Mouse (Mus musculus): ENCODE data around the gene Ap1b1. TPM values are rescaled to one million over a fixed set of nuclear protein-coding genes. Genes with fewer than 3 reads are reported as not detected.

Ap1b1 gene
- total and polyA plus RNA-seq, 2 experiments from 2014 or later = 29.6 to 39.0 TPM

DNA sequence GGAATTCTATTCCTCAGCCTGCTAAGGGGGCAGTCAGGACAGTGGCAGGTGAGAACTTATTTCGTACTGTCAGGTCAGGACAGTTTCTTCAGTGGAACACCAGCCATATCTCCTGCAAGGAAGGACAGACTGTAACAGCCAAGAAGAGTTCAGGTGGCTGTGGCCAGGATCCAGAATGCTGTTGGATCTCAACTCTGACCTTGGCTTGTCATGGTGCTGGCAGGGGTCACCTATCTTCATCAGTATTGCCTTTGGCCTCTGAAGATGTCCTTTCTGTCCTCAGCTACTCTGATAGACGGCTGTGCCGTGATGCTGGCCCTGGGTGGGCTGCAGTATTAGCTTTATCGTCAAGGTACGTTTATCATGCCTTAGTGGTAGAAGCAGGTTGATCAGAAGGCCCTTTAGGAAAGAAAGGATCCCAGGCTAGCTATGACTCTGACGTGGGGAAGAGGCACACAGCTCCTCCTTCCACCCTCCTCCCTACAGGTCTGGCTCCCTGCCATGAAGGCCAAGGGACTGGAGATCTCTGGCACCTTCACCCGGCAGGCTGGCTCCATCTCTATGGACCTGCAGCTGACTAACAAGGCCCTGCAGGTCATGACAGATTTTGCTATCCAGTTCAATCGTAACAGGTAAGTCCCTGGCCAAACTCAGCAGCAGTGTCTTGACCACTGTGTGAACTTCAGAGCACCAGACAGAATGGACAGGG is 50.7 kb downstream of the Ap1b1 start:
- no peak for ATAC-seq (ENCODE audit: insufficient read depth, low read depth)
- Histone ChIP-seq H3K4me2 (ENCODE audit: low read depth, low read length) (no peak overlapping the region), H3K4me3 (ENCODE audit: low read depth, low read length) (no peak overlapping the region), H3K4me1 (ENCODE audit: control insufficient read depth, insufficient read depth) (peaks cover 13% of the 10 kb centered on the region), H3K9ac (replicated peaks; ENCODE audit: low read depth, low read length) (no peak overlapping the region), H3K27me3 (ENCODE audit: control insufficient read depth, insufficient read depth, low read length) (no peaks in the 10 kb centered on the region), H3K36me3 (replicated peaks; ENCODE audit: control insufficient read depth, insufficient read depth, low read length) (peaks cover 68% of the 10 kb centered on the region), H3K27ac (ENCODE audit: low read depth) (no peak overlapping the region), H3K9me3 (replicated peaks; ENCODE audit: control insufficient read depth, low read length) (no peaks in the 10 kb centered on the region)
- WGBS = 62% methylated on average over 8 of the region's 8 CpGs
- TF ChIP-seq CTCF (IDR thresholded peaks at IDR 0.05; ENCODE audit: low read depth) = no peak
- TF ChIP-seq EP300 (IDR thresholded peaks at IDR 0.05; ENCODE audit: low read depth) = no peak
- DNase-seq (ENCODE audit: low spot score) = no peak

DNA sequence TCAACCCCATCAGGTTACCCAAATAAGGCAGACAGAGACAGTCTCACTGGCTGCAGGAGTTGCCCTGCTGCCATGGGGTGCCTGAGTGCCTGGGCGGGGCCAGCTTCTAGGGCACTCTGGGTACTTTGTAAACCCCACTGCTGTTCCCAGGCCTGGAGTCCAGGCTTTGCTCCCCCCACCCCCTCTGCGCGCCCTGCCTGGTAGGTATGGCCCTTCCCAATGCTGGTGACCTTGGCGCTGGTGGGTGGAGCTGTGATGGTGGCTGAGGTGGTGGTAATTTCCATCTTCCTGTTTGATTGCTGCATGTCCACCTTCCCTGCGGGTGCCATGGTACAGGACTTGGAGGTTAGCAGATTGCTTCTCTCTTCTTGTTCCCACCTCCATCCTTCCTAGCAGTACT is 54.0 kb downstream of the Ap1b1 start:
- no peaks in the 10 kb centered on the region for H3K27me3 ChIP-seq (ENCODE audit: control insufficient read depth, insufficient read depth, low read length)
- ATAC-seq (ENCODE audit: insufficient read depth, low read depth) (no peak), DNase-seq (ENCODE audit: low spot score) (no peak)
- no peak overlapping the region for H3K9ac ChIP-seq (replicated peaks; ENCODE audit: low read depth, low read length)
- no peak overlapping the region for H3K4me3 ChIP-seq (ENCODE audit: low read depth, low read length)
- H3K4me1 ChIP-seq (ENCODE audit: control insufficient read depth, insufficient read depth) = no peaks in the 10 kb centered on the region
- H3K4me2 ChIP-seq (ENCODE audit: low read depth, low read length) = no peak overlapping the region
- peaks cover 50% of the 10 kb centered on the region for H3K36me3 ChIP-seq (replicated peaks; ENCODE audit: control insufficient read depth, insufficient read depth, low read length)
- H3K9me3 ChIP-seq (replicated peaks; ENCODE audit: control insufficient read depth, low read length) = no peaks in the 10 kb centered on the region
- TF ChIP-seq CTCF (IDR thresholded peaks at IDR 0.05; ENCODE audit: low read depth) (no peak), EP300 (IDR thresholded peaks at IDR 0.05; ENCODE audit: low read depth) (no peak)
- 90% methylated on average over 5 of the region's 5 CpGs for WGBS
- no peak overlapping the region for H3K27ac ChIP-seq (ENCODE audit: low read depth)

DNA sequence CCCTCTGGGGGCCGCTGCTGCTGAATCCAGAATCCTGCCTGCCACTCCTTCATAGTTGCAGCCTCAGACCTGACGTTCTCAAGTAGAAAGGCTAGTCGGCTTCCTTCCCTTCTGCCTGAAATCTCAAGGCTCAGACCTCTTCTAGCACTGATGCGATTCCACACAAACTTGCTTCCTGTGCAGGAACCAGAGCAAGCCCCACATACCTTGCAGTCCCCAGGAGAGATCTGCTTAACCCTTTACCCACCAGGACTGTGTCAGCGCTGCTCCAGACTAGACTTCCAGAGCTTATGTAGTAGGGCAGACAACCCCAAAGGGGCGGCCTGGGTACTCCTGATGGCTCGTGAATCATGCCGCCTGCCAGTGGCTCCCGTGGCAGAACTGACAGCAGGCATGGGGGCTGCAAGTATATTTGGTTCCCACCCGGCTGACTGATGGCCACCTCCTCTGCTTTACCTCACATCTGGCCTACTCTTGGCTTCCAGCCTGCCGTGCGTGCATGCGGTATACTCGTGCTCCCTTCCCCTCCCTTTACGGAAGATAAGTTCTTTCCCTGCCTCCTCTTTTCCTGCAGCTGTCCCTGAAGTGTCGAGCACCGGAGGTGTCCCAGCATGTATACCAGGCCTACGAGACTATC is 54.6 kb downstream of the Ap1b1 start:
- H3K36me3 ChIP-seq (replicated peaks; ENCODE audit: control insufficient read depth, insufficient read depth, low read length) = peaks cover 43% of the 10 kb centered on the region
- ATAC-seq (ENCODE audit: insufficient read depth, low read depth) (peak; percentile 28; the same call in 1 of the 2 replicates), DNase-seq (ENCODE audit: low spot score) (no peak)
- H3K4me1 ChIP-seq (ENCODE audit: control insufficient read depth, insufficient read depth) = no peaks in the 10 kb centered on the region
- 48% methylated on average over 18 of the region's 18 CpGs for WGBS
- H3K9me3 ChIP-seq (replicated peaks; ENCODE audit: control insufficient read depth, low read length) = no peaks in the 10 kb centered on the region
- no peaks in the 10 kb centered on the region for H3K27me3 ChIP-seq (ENCODE audit: control insufficient read depth, insufficient read depth, low read length)
- no peak overlapping the region for H3K9ac ChIP-seq (replicated peaks; ENCODE audit: low read depth, low read length)
- no peak overlapping the region for H3K27ac ChIP-seq (ENCODE audit: low read depth)
- no peak overlapping the region for H3K4me3 ChIP-seq (ENCODE audit: low read depth, low read length)
- TF ChIP-seq EP300 (IDR thresholded peaks at IDR 0.05; ENCODE audit: low read depth) = no peak
- no peak for TF ChIP-seq CTCF (IDR thresholded peaks at IDR 0.05; ENCODE audit: low read depth)
- H3K4me2 ChIP-seq (ENCODE audit: low read depth, low read length) = no peak overlapping the region

DNA sequence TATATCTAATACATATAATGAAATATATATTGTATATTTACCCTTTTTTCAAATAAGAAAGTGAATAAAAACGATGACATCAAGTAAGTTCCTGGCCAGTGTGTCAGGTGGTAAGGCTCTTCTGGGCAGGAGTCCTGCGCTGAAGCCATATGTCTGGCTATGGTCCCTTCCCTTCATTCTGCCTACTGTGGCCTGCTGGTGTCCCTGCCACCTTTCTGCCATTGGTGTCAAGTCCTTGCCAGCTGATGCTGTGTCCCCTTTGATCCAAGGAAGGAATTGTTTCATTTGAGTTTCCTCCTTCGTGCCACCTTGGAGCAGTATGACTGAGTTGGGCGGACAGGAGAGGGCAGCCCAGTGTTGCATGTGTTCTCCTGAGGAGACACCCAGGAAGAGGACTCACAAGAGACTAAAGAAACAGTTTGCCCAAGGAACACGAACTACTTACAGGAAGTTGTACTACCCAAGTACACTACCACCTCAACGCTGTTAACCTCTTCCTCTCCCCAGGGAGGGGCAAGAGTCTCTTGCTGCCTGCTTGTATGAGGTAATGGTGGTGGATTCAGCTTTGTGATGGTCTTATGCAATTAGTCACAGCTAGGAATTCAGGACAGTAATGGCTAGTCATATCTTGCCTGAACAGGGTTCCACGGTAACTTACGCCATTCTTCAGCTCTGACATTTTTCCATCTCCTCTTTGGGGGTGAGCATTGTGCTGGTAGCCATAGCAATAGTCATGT is 56.2 kb downstream of the Ap1b1 start:
- H3K4me1 ChIP-seq (ENCODE audit: control insufficient read depth, insufficient read depth) = no peaks in the 10 kb centered on the region
- peaks cover 32% of the 10 kb centered on the region; the same call in 1 of the 2 replicates for H3K36me3 ChIP-seq (replicated peaks; ENCODE audit: control insufficient read depth, insufficient read depth, low read length)
- ATAC-seq (ENCODE audit: insufficient read depth, low read depth) (no peak), DNase-seq (ENCODE audit: low spot score) (no peak)
- H3K4me3 ChIP-seq (ENCODE audit: low read depth, low read length) = no peak overlapping the region
- no peaks in the 10 kb centered on the region for H3K9me3 ChIP-seq (replicated peaks; ENCODE audit: control insufficient read depth, low read length)
- H3K27ac ChIP-seq (ENCODE audit: low read depth) = no peak overlapping the region
- no peak overlapping the region for H3K4me2 ChIP-seq (ENCODE audit: low read depth, low read length)
- no peak overlapping the region for H3K9ac ChIP-seq (replicated peaks; ENCODE audit: low read depth, low read length)
- no peaks in the 10 kb centered on the region for H3K27me3 ChIP-seq (ENCODE audit: control insufficient read depth, insufficient read depth, low read length)
- 87% methylated on average over 8 of the region's 8 CpGs for WGBS
- TF ChIP-seq EP300 (IDR thresholded peaks at IDR 0.05; ENCODE audit: low read depth) (no peak), CTCF (IDR thresholded peaks at IDR 0.05; ENCODE audit: low read depth) (no peak)

DNA sequence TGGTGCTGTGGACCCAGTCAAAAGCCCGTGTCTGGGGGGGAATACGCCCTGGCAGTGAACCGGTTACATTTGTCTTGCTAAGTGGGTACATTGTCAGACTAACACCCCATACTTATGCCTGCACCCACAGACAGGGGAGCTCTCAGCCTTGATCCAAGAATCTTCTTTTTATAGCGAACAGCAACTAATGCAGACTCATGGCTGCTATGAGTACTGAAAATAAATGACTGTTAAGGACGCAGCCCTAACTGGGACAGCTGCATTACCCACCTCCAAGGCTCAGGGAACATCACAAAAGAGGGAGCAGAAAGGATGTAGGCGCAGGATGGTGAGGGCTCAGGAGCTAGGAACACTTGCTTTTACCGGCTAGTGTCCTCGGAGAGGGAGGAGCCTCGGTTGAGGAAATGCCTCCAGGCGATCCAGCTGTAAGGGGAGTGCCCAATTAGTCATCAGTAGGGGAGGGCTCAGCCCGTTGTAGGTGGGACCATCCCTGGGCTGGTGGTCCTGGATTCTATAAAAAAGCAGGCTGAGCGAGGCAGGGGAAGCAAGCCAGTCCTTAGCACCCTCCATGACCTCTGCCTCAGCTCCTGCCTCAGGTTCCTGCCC is 59.8 kb downstream of the Ap1b1 start:
- TF ChIP-seq CTCF (IDR thresholded peaks at IDR 0.05; ENCODE audit: low read depth) (no peak), EP300 (IDR thresholded peaks at IDR 0.05; ENCODE audit: low read depth) (no peak)
- 47% methylated on average over 12 of the region's 12 CpGs for WGBS
- Histone ChIP-seq H3K9ac (replicated peaks; ENCODE audit: low read depth, low read length) (no peak overlapping the region), H3K4me2 (ENCODE audit: low read depth, low read length) (no peak overlapping the region), H3K36me3 (replicated peaks; ENCODE audit: control insufficient read depth, insufficient read depth, low read length) (0 out of 2 replicates have a peak, but pooled peaks cover 15% of the 10 kb centered on the region), H3K4me3 (ENCODE audit: low read depth, low read length) (no peak overlapping the region), H3K4me1 (ENCODE audit: control insufficient read depth, insufficient read depth) (no peaks in the 10 kb centered on the region), H3K27ac (ENCODE audit: low read depth) (no peak overlapping the region), H3K27me3 (ENCODE audit: control insufficient read depth, insufficient read depth, low read length) (no peaks in the 10 kb centered on the region), H3K9me3 (replicated peaks; ENCODE audit: control insufficient read depth, low read length) (no peaks in the 10 kb centered on the region)
- ATAC-seq (ENCODE audit: insufficient read depth, low read depth) (no peak), DNase-seq (ENCODE audit: low spot score) (no peak)
